Mouse (Mus musculus): ENCODE data around the gene Nudt4. TPM values are rescaled to one million over a fixed set of nuclear protein-coding genes. Genes with fewer than 3 reads are reported as not detected.

Gene Nudt4
- total and polyA plus RNA-seq, 3 experiments: 21.1 to 35.7 TPM; not detected in 1

GRCm38 (mm10) chr10:95595852-95596639, 32.1 kb upstream of the Nudt4 start:
- Histone ChIP-seq H3K79me2 (ENCODE audit: control insufficient read depth, insufficient read depth, low read length, poor library complexity) (no peaks in the 10 kb centered on the region), H3K9me3 (replicated peaks; ENCODE audit: insufficient read depth, low read length) (no peaks in the 10 kb centered on the region), H3K27me3 (ENCODE audit: control insufficient read depth in 1 of 2, insufficient read depth in 2 of 2, low read length in 2 of 2) (peaks cover 0 to 4% of the 10 kb centered on the region in 2 experiments; a peak in 1 of 4 replicates), H3K9ac (ENCODE audit: control insufficient read depth, low read depth, low read length, poor library complexity, severe bottlenecking) (no peak overlapping the region), H3K27ac (ENCODE audit: control insufficient read depth, low read depth, low read length) (no peak overlapping the region), H3K4me3 (ENCODE audit: control insufficient read depth in 1 of 2, insufficient read depth in 1 of 2, low read depth in 2 of 2, low read length in 2 of 2) (no peak overlapping the region), H3K4me1 (ENCODE audit: control insufficient read depth in 1 of 2, insufficient read depth in 2 of 2, low read length in 2 of 2) (no peaks in the 10 kb centered on the region), H3K36me3 (ENCODE audit: control insufficient read depth in 1 of 2, insufficient read depth in 2 of 2, low read length in 2 of 2) (no peaks in the 10 kb centered on the region)
- TF ChIP-seq ZNF384 (IDR thresholded peaks at IDR 0.05; ENCODE audit: low read depth, low read length) (no peak), NELFE (IDR thresholded peaks at IDR 0.05; ENCODE audit: low read depth, low read length) (no peak), TBP (IDR thresholded peaks at IDR 0.05; ENCODE audit: low read depth, low read length) (no peak), CTCF (IDR thresholded peaks at IDR 0.05 in 2 of 3, conservative IDR thresholded peaks at IDR 0.05 in 1 of 3; ENCODE audit: control insufficient read depth in 1 of 3, insufficient read depth in 1 of 3, low read depth in 2 of 3, low read length in 3 of 3, poor library complexity in 1 of 3, severe bottlenecking in 1 of 3) (no peak), MAFK (IDR thresholded peaks at IDR 0.05; ENCODE audit: borderline replicate concordance, low read depth, low read length) (no peak), MAZ (IDR thresholded peaks at IDR 0.05; ENCODE audit: low read depth, low read length) (no peak), POLR2A (IDR thresholded peaks at IDR 0.05; ENCODE audit: control insufficient read depth in 1 of 2, insufficient read depth in 1 of 2, low read depth in 1 of 2, low read length in 2 of 2, poor library complexity in 1 of 2) (no peak), UBTF (IDR thresholded peaks at IDR 0.05; ENCODE audit: borderline replicate concordance, insufficient read depth, low read depth, low read length) (no peak), E2F4 (IDR thresholded peaks at IDR 0.05; ENCODE audit: borderline replicate concordance, low read depth, low read length) (no peak), EP300 (IDR thresholded peaks at IDR 0.05; ENCODE audit: low read depth in 1 of 2, low read length in 2 of 2) (no peak), SMC3 (IDR thresholded peaks at IDR 0.05; ENCODE audit: low read depth, low read length) (no peak), SIN3A (IDR thresholded peaks at IDR 0.05; ENCODE audit: low read length) (no peak), ZC3H11A (IDR thresholded peaks at IDR 0.05; ENCODE audit: low read depth, low read length) (no peak), GATA1 (IDR thresholded peaks at IDR 0.05; ENCODE audit: low read depth, low read length) (no peak), ELF1 (IDR thresholded peaks at IDR 0.05; ENCODE audit: low read depth, low read length) (no peak), JUND (IDR thresholded peaks at IDR 0.05; ENCODE audit: low read depth, low read length) (no peak), KAT2A (conservative IDR thresholded peaks at IDR 0.05; ENCODE audit: low read depth, low read length) (no peak), MAX (IDR thresholded peaks at IDR 0.05; ENCODE audit: low read length) (no peak), NRF1 (IDR thresholded peaks at IDR 0.05; ENCODE audit: insufficient read depth, low read depth, low read length, poor library complexity, severe bottlenecking) (no peak), GABPA (IDR thresholded peaks at IDR 0.05; ENCODE audit: low read depth, low read length) (no peak)
- DNase-seq (ENCODE audit: low read depth, low spot score): no peak

- DNase-seq (ENCODE audit: low read depth, low spot score): no peak
- Histone ChIP-seq H3K36me3 (ENCODE audit: control insufficient read depth in 1 of 2, insufficient read depth in 2 of 2, low read length in 2 of 2) (no peaks in the 10 kb centered on the region), H3K27ac (ENCODE audit: control insufficient read depth, low read depth, low read length) (no peak overlapping the region), H3K4me3 (ENCODE audit: control insufficient read depth in 1 of 2, insufficient read depth in 1 of 2, low read depth in 2 of 2, low read length in 2 of 2) (no peak overlapping the region), H3K79me2 (ENCODE audit: control insufficient read depth, insufficient read depth, low read length, poor library complexity) (no peaks in the 10 kb centered on the region), H3K27me3 (ENCODE audit: control insufficient read depth in 1 of 2, insufficient read depth in 2 of 2, low read length in 2 of 2) (peaks cover 0 to 4% of the 10 kb centered on the region in 2 experiments; a peak in 1 of 4 replicates), H3K9ac (ENCODE audit: control insufficient read depth, low read depth, low read length, poor library complexity, severe bottlenecking) (no peak overlapping the region), H3K4me1 (ENCODE audit: control insufficient read depth in 1 of 2, insufficient read depth in 2 of 2, low read length in 2 of 2) (no peaks in the 10 kb centered on the region), H3K9me3 (replicated peaks; ENCODE audit: insufficient read depth, low read length) (no peaks in the 10 kb centered on the region)
- TF ChIP-seq MAX (IDR thresholded peaks at IDR 0.05; ENCODE audit: low read length) (no peak), SIN3A (IDR thresholded peaks at IDR 0.05; ENCODE audit: low read length) (no peak), JUND (IDR thresholded peaks at IDR 0.05; ENCODE audit: low read depth, low read length) (no peak), KAT2A (conservative IDR thresholded peaks at IDR 0.05; ENCODE audit: low read depth, low read length) (no peak), POLR2A (IDR thresholded peaks at IDR 0.05; ENCODE audit: control insufficient read depth in 1 of 2, insufficient read depth in 1 of 2, low read depth in 1 of 2, low read length in 2 of 2, poor library complexity in 1 of 2) (no peak)
Observed at GRCm38 (mm10) chr10:95594414-95594813, 30.5 kb upstream of the Nudt4 start.

All from MEL (cell line).